Mouse (Mus musculus): ENCODE data around the gene Olfr1449. TPM values are rescaled to one million over a fixed set of nuclear protein-coding genes. Genes with fewer than 3 reads are reported as not detected.
"Not testable (repeated sequence)": the region's sequence is repeated elsewhere in the genome, so short reads cannot be mapped to it uniquely, and the experiment has no call there.

Gene Olfr1449
- polyA plus RNA-seq (2011; ENCODE audit: insufficient read depth, insufficient read length, low replicate concordance, missing spikeins) = not detected in 2 replicates

GRCm38 (mm10) chr19:12930540-12930939 lies at the start of gene Olfr1449:
TSS of gene Olfr1449 (plus strand) at chr19:12930840.
- no peak within 1 kb of the TSS for H3K4me3 ChIP-seq (replicated peaks; ENCODE audit: control insufficient read depth, low read depth, low read length)
- no peak within 1 kb of the TSS for H3K27ac ChIP-seq (ENCODE audit: control insufficient read depth, insufficient read depth, low read depth, low read length, poor library complexity)
- no peak for TF ChIP-seq CTCF (IDR thresholded peaks at IDR 0.05; ENCODE audit: control insufficient read depth, insufficient read depth, low read length)
- no peak for TF ChIP-seq POLR2A (IDR thresholded peaks at IDR 0.05; ENCODE audit: borderline replicate concordance, control insufficient read depth, low read depth, low read length)
- no peaks in the 10 kb centered on the region for H3K4me1 ChIP-seq (ENCODE audit: control insufficient read depth, insufficient read depth, low read length)

GRCm38 (mm10) chr19:12883555-12883954 lies 47.1 kb upstream of the Olfr1449 start, which contains the start of gene Olfr1445:
TSS of gene Olfr1445 (plus strand) at chr19:12883855.
- WGBS = 69% methylated on average over 2 of the region's 2 CpGs
- Histone ChIP-seq H3K4me1 (ENCODE audit: control insufficient read depth, insufficient read depth, low read length) (no peaks in the 10 kb centered on the region), H3K27ac (ENCODE audit: control insufficient read depth, insufficient read depth, low read depth, low read length, poor library complexity) (no peak within 1 kb of the TSS), H3K4me3 (replicated peaks; ENCODE audit: control insufficient read depth, low read depth, low read length) (no peak within 1 kb of the TSS)
- no peak for TF ChIP-seq POLR2A (IDR thresholded peaks at IDR 0.05; ENCODE audit: borderline replicate concordance, control insufficient read depth, low read depth, low read length)
- TF ChIP-seq CTCF (IDR thresholded peaks at IDR 0.05; ENCODE audit: control insufficient read depth, insufficient read depth, low read length) = no peak

- TF ChIP-seq POLR2A (IDR thresholded peaks at IDR 0.05; ENCODE audit: borderline replicate concordance, control insufficient read depth, low read depth, low read length) = no peak
- TF ChIP-seq CTCF (IDR thresholded peaks at IDR 0.05; ENCODE audit: control insufficient read depth, insufficient read depth, low read length) = no peak
- no peak within 1 kb of the TSS for H3K4me3 ChIP-seq (replicated peaks; ENCODE audit: control insufficient read depth, low read depth, low read length)
- no peaks in the 10 kb centered on the region for H3K4me1 ChIP-seq (ENCODE audit: control insufficient read depth, insufficient read depth, low read length)
- WGBS = 59% methylated on average over 1 of the region's 1 CpGs
- no peak within 1 kb of the TSS for H3K27ac ChIP-seq (ENCODE audit: control insufficient read depth, insufficient read depth, low read depth, low read length, poor library complexity)
Observed at GRCm38 (mm10) chr19:12893424-12893823, 37.2 kb upstream of the Olfr1449 start, which contains the start of gene Olfr1446. TSS of gene Olfr1446 (minus strand) at chr19:12893524.

- no peak for TF ChIP-seq CTCF (IDR thresholded peaks at IDR 0.05; ENCODE audit: control insufficient read depth, insufficient read depth, low read length)
- 95% methylated on average over 1 of the region's 1 CpGs for WGBS
- no peak within 1 kb of the TSS for H3K4me3 ChIP-seq (replicated peaks; ENCODE audit: control insufficient read depth, low read depth, low read length)
- no peak within 1 kb of the TSS for H3K27ac ChIP-seq (ENCODE audit: control insufficient read depth, insufficient read depth, low read depth, low read length, poor library complexity)
- no peaks in the 10 kb centered on the region for H3K4me1 ChIP-seq (ENCODE audit: control insufficient read depth, insufficient read depth, low read length)
Observed at GRCm38 (mm10) chr19:12903643-12904042, 27.0 kb upstream of the Olfr1449 start, which contains the start of gene Olfr1447. TSS of gene Olfr1447 (minus strand) at chr19:12903743.

- Histone ChIP-seq H3K4me3 (replicated peaks; ENCODE audit: control insufficient read depth, low read depth, low read length) (no peak within 1 kb of the TSS), H3K27ac (ENCODE audit: control insufficient read depth, insufficient read depth, low read depth, low read length, poor library complexity) (no peak within 1 kb of the TSS), H3K4me1 (ENCODE audit: control insufficient read depth, insufficient read depth, low read length) (no peaks in the 10 kb centered on the region)
- TF ChIP-seq CTCF (IDR thresholded peaks at IDR 0.05; ENCODE audit: control insufficient read depth, insufficient read depth, low read length) (no peak), POLR2A (IDR thresholded peaks at IDR 0.05; ENCODE audit: borderline replicate concordance, control insufficient read depth, low read depth, low read length) (no peak)
- 63% methylated on average over 1 of the region's 1 CpGs for WGBS
Observed at GRCm38 (mm10) chr19:12924319-12924718, 6.3 kb upstream of the Olfr1449 start, which contains the start of gene Olfr1448. TSS of gene Olfr1448 (minus strand) at chr19:12924419.

- no peak for TF ChIP-seq CTCF (IDR thresholded peaks at IDR 0.05; ENCODE audit: control insufficient read depth, insufficient read depth, low read length)
- no peak for TF ChIP-seq POLR2A (IDR thresholded peaks at IDR 0.05; ENCODE audit: borderline replicate concordance, control insufficient read depth, low read depth, low read length)
- Histone ChIP-seq H3K4me3 (replicated peaks; ENCODE audit: control insufficient read depth, low read depth, low read length) (no peak within 1 kb of the TSS), H3K27ac (ENCODE audit: control insufficient read depth, insufficient read depth, low read depth, low read length, poor library complexity) (no peak within 1 kb of the TSS), H3K4me1 (ENCODE audit: control insufficient read depth, insufficient read depth, low read length) (no peaks in the 10 kb centered on the region)
- 89% methylated on average over 1 of the region's 1 CpGs for WGBS
Observed at GRCm38 (mm10) chr19:12949958-12950357, 19.3 kb downstream of the Olfr1449 start, which contains the start of gene Olfr1450. TSS of gene Olfr1450 (plus strand) at chr19:12950258.

GRCm38 (mm10) chr19:12970082-12970481 lies 39.4 kb downstream of the Olfr1449 start:
- not testable (repeated sequence) for H3K4me3 ChIP-seq (replicated peaks; ENCODE audit: control insufficient read depth, low read depth, low read length); H3K4me1 ChIP-seq (ENCODE audit: control insufficient read depth, insufficient read depth, low read length); H3K27ac ChIP-seq (ENCODE audit: control insufficient read depth, insufficient read depth, low read depth, low read length, poor library complexity)
- 76% methylated on average over 5 of the region's 5 CpGs for WGBS

Other genes with a start within 250 kb of the Olfr1449 start
- 9.3 TPM in 1 of 2 replicates, not detected in the other for gene Keg1, start 235.1 kb upstream of the Olfr1449 start, polyA plus RNA-seq (2011; ENCODE audit: insufficient read depth, insufficient read length, low replicate concordance, missing spikeins)
- 1.8 and 2.0 TPM in 2 replicates for gene Cntf, start 165.2 kb upstream of the Olfr1449 start, polyA plus RNA-seq (2011; ENCODE audit: insufficient read depth, insufficient read length, low replicate concordance, missing spikeins)
- 45.6 and 46.7 TPM in 2 replicates for gene Zfp91, start 134.7 kb upstream of the Olfr1449 start, polyA plus RNA-seq (2011; ENCODE audit: insufficient read depth, insufficient read length, low replicate concordance, missing spikeins)
- gene Lpxn, start 134.6 kb upstream of the Olfr1449 start, polyA plus RNA-seq (2011; ENCODE audit: insufficient read depth, insufficient read length, low replicate concordance, missing spikeins) = 4.2 and 12.3 TPM in 2 replicates
- gene Gm5244, start 84.2 kb upstream of the Olfr1449 start, polyA plus RNA-seq (2011; ENCODE audit: insufficient read depth, insufficient read length, low replicate concordance, missing spikeins) = 2.2 and 4.3 TPM in 2 replicates
- not detected in 2 replicates for gene Olfr1444, start 73.6 kb upstream of the Olfr1449 start, polyA plus RNA-seq (2011; ENCODE audit: insufficient read depth, insufficient read length, low replicate concordance, missing spikeins)
- gene Olfr1445, start 47.0 kb upstream of the Olfr1449 start, polyA plus RNA-seq (2011; ENCODE audit: insufficient read depth, insufficient read length, low replicate concordance, missing spikeins) = not detected in 2 replicates
- gene Olfr1446, start 37.3 kb upstream of the Olfr1449 start, polyA plus RNA-seq (2011; ENCODE audit: insufficient read depth, insufficient read length, low replicate concordance, missing spikeins) = not detected in 2 replicates
- not detected in 2 replicates for gene Olfr1447, start 27.1 kb upstream of the Olfr1449 start, polyA plus RNA-seq (2011; ENCODE audit: insufficient read depth, insufficient read length, low replicate concordance, missing spikeins)
- not detected in 2 replicates for gene Olfr1448, start 6.4 kb upstream of the Olfr1449 start, polyA plus RNA-seq (2011; ENCODE audit: insufficient read depth, insufficient read length, low replicate concordance, missing spikeins)
- not detected in 2 replicates for gene Olfr1450, start 19.4 kb downstream of the Olfr1449 start, polyA plus RNA-seq (2011; ENCODE audit: insufficient read depth, insufficient read length, low replicate concordance, missing spikeins)
- gene Olfr1451, start 64.2 kb downstream of the Olfr1449 start, polyA plus RNA-seq (2011; ENCODE audit: insufficient read depth, insufficient read length, low replicate concordance, missing spikeins) = not detected in 2 replicates
- gene Olfr1453, start 97.5 kb downstream of the Olfr1449 start, polyA plus RNA-seq (2011; ENCODE audit: insufficient read depth, insufficient read length, low replicate concordance, missing spikeins) = not detected in 2 replicates
- not detected in 2 replicates for gene Olfr1454, start 129.8 kb downstream of the Olfr1449 start, polyA plus RNA-seq (2011; ENCODE audit: insufficient read depth, insufficient read length, low replicate concordance, missing spikeins)
- not detected in 2 replicates for gene Olfr1457, start 167.1 kb downstream of the Olfr1449 start, polyA plus RNA-seq (2011; ENCODE audit: insufficient read depth, insufficient read length, low replicate concordance, missing spikeins)
- gene Olfr1458, start 175.9 kb downstream of the Olfr1449 start, polyA plus RNA-seq (2011; ENCODE audit: insufficient read depth, insufficient read length, low replicate concordance, missing spikeins) = not detected in 2 replicates
- gene Olfr1459, start 218.7 kb downstream of the Olfr1449 start, polyA plus RNA-seq (2011; ENCODE audit: insufficient read depth, insufficient read length, low replicate concordance, missing spikeins) = 0.17 TPM in 1 of 2 replicates, not detected in the other
- gene Olfr1461, start 232.2 kb downstream of the Olfr1449 start, polyA plus RNA-seq (2011; ENCODE audit: insufficient read depth, insufficient read length, low replicate concordance, missing spikeins) = not detected in 2 replicates